Mouse (Mus musculus): ENCODE measurements around the gene Paqr4. TPM values are rescaled to one million over a fixed set of nuclear protein-coding genes. Genes with fewer than 3 reads are reported as not detected.

Gene Paqr4
- polyA plus RNA-seq, 1 experiment = 1.4 TPM

GRCm38 (mm10) chr17:23760231-23760630 lies 19.6 kb upstream of the Paqr4 start:
- TF ChIP-seq GATA1 (IDR thresholded peaks at IDR 0.05; ENCODE audit: low read length) = no peak

- no peak for TF ChIP-seq GATA1 (IDR thresholded peaks at IDR 0.05; ENCODE audit: low read length)
Measured at GRCm38 (mm10) chr17:23758801-23759200, 18.1 kb upstream of the Paqr4 start.

- no peak for TF ChIP-seq GATA1 (IDR thresholded peaks at IDR 0.05; ENCODE audit: low read length)
Measured at GRCm38 (mm10) chr17:23757581-23757980, 16.9 kb upstream of the Paqr4 start.

- no peak for TF ChIP-seq GATA1 (IDR thresholded peaks at IDR 0.05; ENCODE audit: low read length)
Measured at GRCm38 (mm10) chr17:23755689-23756088, 15.0 kb upstream of the Paqr4 start.

GRCm38 (mm10) chr17:23749400-23750191 lies 8.9 kb upstream of the Paqr4 start:
- no peak for TF ChIP-seq GATA1 (IDR thresholded peaks at IDR 0.05; ENCODE audit: low read length)

- TF ChIP-seq GATA1 (IDR thresholded peaks at IDR 0.05; ENCODE audit: low read length) = no peak
Measured at GRCm38 (mm10) chr17:23748631-23749391, 8.1 kb upstream of the Paqr4 start.

GRCm38 (mm10) chr17:23748026-23748425 lies 7.4 kb upstream of the Paqr4 start:
- TF ChIP-seq GATA1 (IDR thresholded peaks at IDR 0.05; ENCODE audit: low read length) = no peak

- TF ChIP-seq GATA1 (IDR thresholded peaks at IDR 0.05; ENCODE audit: low read length) = no peak
Measured at GRCm38 (mm10) chr17:23747471-23747870, 6.8 kb upstream of the Paqr4 start.

- TF ChIP-seq GATA1 (IDR thresholded peaks at IDR 0.05; ENCODE audit: low read length) = no peak
Measured at GRCm38 (mm10) chr17:23746767-23747166, 6.1 kb upstream of the Paqr4 start.

GRCm38 (mm10) chr17:23746311-23746710 lies 5.6 kb upstream of the Paqr4 start:
- TF ChIP-seq GATA1 (IDR thresholded peaks at IDR 0.05; ENCODE audit: low read length) = no peak

GRCm38 (mm10) chr17:23745301-23746251 lies 4.9 kb upstream of the Paqr4 start, which contains the start of gene Kremen2:
TSS of gene Kremen2 (minus strand) at chr17:23745833.
- no peak for TF ChIP-seq GATA1 (IDR thresholded peaks at IDR 0.05; ENCODE audit: low read length)

GRCm38 (mm10) chr17:23744651-23745050 lies 4.0 kb upstream of the Paqr4 start:
- TF ChIP-seq GATA1 (IDR thresholded peaks at IDR 0.05; ENCODE audit: low read length) = no peak

- TF ChIP-seq GATA1 (IDR thresholded peaks at IDR 0.05; ENCODE audit: low read length) = no peak
Measured at GRCm38 (mm10) chr17:23744076-23744475, 3.4 kb upstream of the Paqr4 start.

- TF ChIP-seq GATA1 (IDR thresholded peaks at IDR 0.05; ENCODE audit: low read length) = no peak
Measured at GRCm38 (mm10) chr17:23742941-23743340, 2.3 kb upstream of the Paqr4 start.

- TF ChIP-seq GATA1 (IDR thresholded peaks at IDR 0.05; ENCODE audit: low read length) = no peak
Measured at GRCm38 (mm10) chr17:23742210-23742793, 1.6 kb upstream of the Paqr4 start.
